Mouse (Mus musculus) megakaryocyte, embryonic 14.5 days (primary cell): ENCODE measurements around the gene Gm14444.
"Not testable (repeated sequence)": the region's sequence is repeated elsewhere in the genome, so short reads cannot be mapped to it uniquely, and the experiment has no call there.

Source experiments
- FLI1 ChIP-seq: IDR thresholded peaks from 2 replicates; pipeline ENCODE4 v1.6.1; 2012; ENCODE audit warnings: low read length, inconsistent platforms, mixed read lengths
- GATA1 ChIP-seq: IDR thresholded peaks from 3 replicates; pipeline ENCODE4 v1.6.1; 2012; ENCODE audit warnings: mixed read lengths, low read length, inconsistent platforms, borderline replicate concordance

- TF ChIP-seq GATA1, FLI1: not testable (repeated sequence)
Measured at GRCm38 (mm10) chr2:174965466-174965865, 44.6 kb upstream of the Gm14444 start.
